Mouse (Mus musculus) gastrocnemius, adult 8-10 months (tissue): ENCODE results near the gene Ehd3. TPM values are rescaled to one million over a fixed set of nuclear protein-coding genes. Genes with fewer than 3 reads are reported as not detected.
"Not testable (repeated sequence)": the region's sequence is repeated elsewhere in the genome, so short reads cannot be mapped to it uniquely, and the experiment has no call there.

Experiments
- DNase-seq, 2 experiments: peaks; one replicate each; pipeline ENCODE4 v3.0.0; 2022; ENCODE audit warnings: low spot score in 2 of 2
- total RNA-seq, 4 experiments: library from RNA; stranded (reverse); gene quantifications; 2 replicates each; pipeline ENCODE4 v1.2.4; 2022

The Ehd3 gene
- total RNA-seq, 4 experiments from 2014 or later: 5.3 to 6.8 (median 5.5) TPM

- no peak for DNase-seq
These were observed 22.2 kb downstream of the Ehd3 start for GRCm38 (mm10) chr17:73826106-73826505.

- DNase-seq: no peak
These were observed 23.5 kb downstream of the Ehd3 start for GRCm38 (mm10) chr17:73827446-73827845.

GRCm38 (mm10) chr17:73830511-73830910, 26.6 kb downstream of the Ehd3 start:
- DNase-seq: no peak

GRCm38 (mm10) chr17:73831427-73831826, 27.5 kb downstream of the Ehd3 start:
- DNase-seq: no peak

GRCm38 (mm10) chr17:73832901-73833300, 29.0 kb downstream of the Ehd3 start:
- DNase-seq: no peak

- DNase-seq: no peak
These were observed 29.5 kb downstream of the Ehd3 start for GRCm38 (mm10) chr17:73833474-73833873.

- DNase-seq: no peak
These were observed 32.7 kb downstream of the Ehd3 start for GRCm38 (mm10) chr17:73836601-73837000.

- no peak for DNase-seq
These were observed 33.3 kb downstream of the Ehd3 start for GRCm38 (mm10) chr17:73837244-73837643.

- no peak for DNase-seq
These were observed 35.3 kb downstream of the Ehd3 start for GRCm38 (mm10) chr17:73839086-73839835.

GRCm38 (mm10) chr17:73839876-73840275, 35.9 kb downstream of the Ehd3 start:
- not testable (repeated sequence) for DNase-seq

GRCm38 (mm10) chr17:73842963-73843362, 39.0 kb downstream of the Ehd3 start:
- no peak for DNase-seq

- no peak for DNase-seq
These were observed 41.7 kb downstream of the Ehd3 start for GRCm38 (mm10) chr17:73845632-73846031.

- no peak for DNase-seq
These were observed 43.5 kb downstream of the Ehd3 start for GRCm38 (mm10) chr17:73847399-73847798.

GRCm38 (mm10) chr17:73853041-73853440, 49.1 kb downstream of the Ehd3 start:
- no peak for DNase-seq

- no peak for DNase-seq
These were observed 49.8 kb downstream of the Ehd3 start for GRCm38 (mm10) chr17:73853717-73854116.

GRCm38 (mm10) chr17:73869008-73869685, 65.2 kb downstream of the Ehd3 start:
- no peak for DNase-seq

- no peak for DNase-seq
These were observed 67.1 kb downstream of the Ehd3 start for GRCm38 (mm10) chr17:73870956-73871605.

GRCm38 (mm10) chr17:73875268-73875667, 71.3 kb downstream of the Ehd3 start:
- no peak for DNase-seq

- no peak for DNase-seq
These were observed 71.7 kb downstream of the Ehd3 start for GRCm38 (mm10) chr17:73875674-73876073.

GRCm38 (mm10) chr17:73879262-73879916, 75.5 kb downstream of the Ehd3 start:
- no peak for DNase-seq

- no peak for DNase-seq
These were observed 76.4 kb downstream of the Ehd3 start for GRCm38 (mm10) chr17:73880286-73880685.

GRCm38 (mm10) chr17:73881295-73881694, 77.4 kb downstream of the Ehd3 start:
- no peak for DNase-seq
